Mouse (Mus musculus) liver, embryonic 12.5 days (tissue): ENCODE results near the gene Rita1. TPM values are rescaled to one million over a fixed set of nuclear protein-coding genes. Genes with fewer than 3 reads are reported as not detected.

ENCODE experiments used
- ATAC-seq: fragments of 200-750 bp; cut with Nextera tagmentation; 2 replicates; pipeline ENCODE4 v1.8.0; 2017; ENCODE audit warnings: moderate number of reproducible peaks, mild to moderate bottlenecking, moderate library complexity
- H3K27ac ChIP-seq: fragments of 300-500 bp; sonication (generic); 2 replicates; pipeline ENCODE4 v1.5.1; 2016; ENCODE audit warnings: mild to moderate bottlenecking
- H3K27me3 ChIP-seq: fragments of 300-500 bp; sonication (generic); replicated peaks from 2 replicates; pipeline ENCODE4 v1.6.1; 2016; ENCODE audit warnings: mild to moderate bottlenecking, moderate library complexity
- H3K36me3 ChIP-seq: fragments of 300-500 bp; sonication (generic); 2 replicates; pipeline ENCODE4 v1.6.1; 2016; ENCODE audit warnings: mild to moderate bottlenecking, moderate library complexity
- H3K4me1 ChIP-seq: fragments of 300-500 bp; sonication (generic); 2 replicates; pipeline ENCODE4 v1.6.1; 2016
- H3K4me2 ChIP-seq: fragments of 300-500 bp; sonication (generic); 2 replicates; pipeline ENCODE4 v1.6.1; 2016; ENCODE audit warnings: mild to moderate bottlenecking, moderate library complexity
- H3K4me3 ChIP-seq: fragments of 300-500 bp; sonication (generic); 2 replicates; pipeline ENCODE4 v1.5.1; 2016; ENCODE audit warnings: mild to moderate bottlenecking, moderate library complexity
- H3K9ac ChIP-seq: fragments of 300-500 bp; sonication (generic); 2 replicates; pipeline ENCODE4 v1.6.1; 2016; ENCODE audit warnings: mild to moderate bottlenecking, moderate library complexity
- H3K9me3 ChIP-seq: fragments of 300-500 bp; sonication (generic); replicated peaks from 2 replicates; pipeline ENCODE4 v1.6.1; 2016; ENCODE audit warnings: mild to moderate bottlenecking, moderate library complexity
- WGBS: fragments of 180-500 bp; shearing (Covaris S2); methylation state at CpG from one replicate; pipeline ENCODE4 v1.1.7; 2016; ENCODE audit not compliant: insufficient replicate concordance; 5-methylcytosine and 5-hydroxymethylcytosine counted together
- polyA plus RNA-seq: library from polyadenylated mRNA; unstranded; fragments of >200 nt; fragmentation: Nextera tagmentation; extraction: Ambion mirVana; gene quantifications from 2 replicates; pipeline ENCODE4 v1.2.1, GENCODE M21; 2016

Rita1 gene
- polyA plus RNA-seq = 7.3 and 8.4 TPM in 2 replicates

DNA sequence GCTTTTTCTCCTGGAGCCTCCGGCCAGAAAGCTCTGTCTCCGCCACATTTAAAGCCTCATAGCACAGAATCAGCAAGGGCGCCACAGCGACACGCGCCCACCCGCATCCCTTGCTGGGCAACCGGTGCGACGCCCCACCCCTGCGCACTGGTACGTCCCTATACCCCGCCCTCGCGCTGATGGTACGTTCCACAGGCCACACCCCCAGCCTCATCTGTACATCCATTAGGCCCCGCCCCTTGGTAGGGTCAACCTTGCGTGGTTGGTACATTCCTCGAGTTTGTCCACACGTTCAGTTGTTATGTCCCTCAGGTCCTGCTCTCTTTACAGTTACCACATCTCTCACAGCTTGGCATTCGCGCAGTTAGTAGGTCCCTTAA is at the start of gene Rita1, which contains the start of gene Ddx54:
TSS of gene Rita1 (minus strand) at position 148 of the 380 bp plus-strand sequence.
TSS of gene Ddx54 (plus strand) at position 298 of the 380 bp plus-strand sequence.
- peak within 1 kb of the TSS; percentile 81 for H3K27ac ChIP-seq
- H3K4me1 ChIP-seq = peaks cover 29% of the 10 kb centered on the region
- peak within 1 kb of the TSS; percentile 96 for H3K4me2 ChIP-seq
- no peaks in the 10 kb centered on the region for H3K27me3 ChIP-seq
- peak; percentile 78 for ATAC-seq
- H3K36me3 ChIP-seq = peaks cover 51% of the 10 kb centered on the region
- peak within 1 kb of the TSS; percentile 80 for H3K4me3 ChIP-seq
- H3K9ac ChIP-seq = peak within 1 kb of the TSS; percentile 75
- WGBS = 1% methylated on average over 22 of the region's 22 CpGs
- 0 out of 2 replicates have a peak, but pooled peaks cover 5% of the 10 kb centered on the region for H3K9me3 ChIP-seq

DNA sequence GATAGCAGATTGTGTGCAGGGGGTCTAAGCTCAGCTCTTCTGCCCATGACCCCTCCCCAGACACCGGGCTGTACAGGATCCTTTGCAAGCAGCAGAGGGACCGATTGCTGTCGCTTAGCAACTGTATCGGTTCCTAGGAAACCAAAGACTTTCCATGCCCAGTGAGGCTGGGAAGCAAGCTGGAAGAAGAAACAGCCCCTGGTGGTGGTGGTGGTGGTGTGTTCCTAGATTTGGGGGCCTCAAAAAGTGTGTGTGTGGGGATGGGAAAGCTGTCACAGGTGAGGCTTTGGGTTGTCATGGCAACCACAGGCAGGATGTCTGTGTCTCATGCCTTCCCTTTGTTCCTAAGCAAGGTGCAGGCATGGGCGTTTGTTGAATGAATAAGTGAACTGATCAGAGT is 48.4 kb upstream of the Rita1 start:
- Histone ChIP-seq H3K9me3 (no peaks in the 10 kb centered on the region), H3K4me3 (no peak overlapping the region), H3K9ac (no peak overlapping the region), H3K27ac (no peak overlapping the region), H3K27me3 (peaks cover 65% of the 10 kb centered on the region), H3K36me3 (no peaks in the 10 kb centered on the region), H3K4me1 (no peaks in the 10 kb centered on the region), H3K4me2 (no peak overlapping the region)
- WGBS = 53% methylated on average over 5 of the region's 5 CpGs
- ATAC-seq = no peak

DNA sequence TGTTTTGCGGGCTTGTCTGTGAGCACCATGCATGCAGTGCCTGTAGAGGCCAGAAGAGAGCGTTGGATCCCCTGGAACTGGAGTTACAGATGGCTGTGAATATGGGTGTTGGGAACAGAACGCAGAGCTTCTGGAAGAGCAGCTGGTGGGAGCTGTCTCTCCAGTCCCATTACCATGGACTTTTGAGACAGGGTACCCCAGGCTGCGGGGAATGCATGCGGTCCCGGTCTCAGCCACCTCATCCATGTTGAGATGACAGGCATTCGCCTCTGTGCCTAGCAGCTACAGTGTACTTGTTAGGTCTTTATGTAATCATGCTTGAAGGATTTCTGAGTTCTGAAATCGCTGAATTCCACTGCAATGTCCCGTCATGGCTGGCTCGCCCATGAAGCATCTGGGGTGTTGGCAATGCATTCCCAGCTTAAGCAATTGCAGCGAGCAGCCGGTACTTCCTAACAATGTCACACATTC is 43.9 kb upstream of the Rita1 start:
- Histone ChIP-seq H3K27me3 (peaks cover 75% of the 10 kb centered on the region), H3K4me3 (no peak overlapping the region), H3K4me2 (no peak overlapping the region), H3K27ac (no peak overlapping the region), H3K9ac (no peak overlapping the region), H3K36me3 (no peaks in the 10 kb centered on the region), H3K9me3 (no peaks in the 10 kb centered on the region), H3K4me1 (peaks cover 4% of the 10 kb centered on the region)
- 70% methylated on average over 12 of the region's 12 CpGs for WGBS
- ATAC-seq = no peak

DNA sequence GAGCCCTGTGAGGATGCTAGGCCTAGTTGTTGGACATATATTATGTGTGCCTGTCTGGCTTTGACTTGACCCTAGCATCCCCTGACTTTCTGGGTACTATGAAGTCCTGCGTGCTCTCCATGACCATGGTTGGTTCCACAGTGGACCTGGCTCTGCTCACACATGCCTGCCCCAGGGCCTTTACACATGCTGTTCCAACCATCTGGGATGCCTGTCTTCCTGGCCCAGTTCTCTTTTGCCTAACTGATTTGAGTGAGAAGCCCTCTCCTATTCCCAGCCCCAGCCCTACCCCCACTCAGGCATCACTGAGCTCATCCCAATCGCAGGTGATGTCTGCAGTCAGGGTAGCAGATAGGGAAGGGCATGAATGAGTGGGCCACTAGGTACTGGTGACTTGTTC is 41.5 kb upstream of the Rita1 start:
- peaks cover 20% of the 10 kb centered on the region for H3K4me1 ChIP-seq
- WGBS = 87% methylated on average over 2 of the region's 2 CpGs
- no peak overlapping the region for H3K4me2 ChIP-seq
- no peak for ATAC-seq
- H3K4me3 ChIP-seq = no peak overlapping the region
- H3K27ac ChIP-seq = no peak overlapping the region
- no peaks in the 10 kb centered on the region for H3K9me3 ChIP-seq
- H3K36me3 ChIP-seq = no peaks in the 10 kb centered on the region
- H3K27me3 ChIP-seq = peaks cover 82% of the 10 kb centered on the region
- H3K9ac ChIP-seq = no peak overlapping the region

DNA sequence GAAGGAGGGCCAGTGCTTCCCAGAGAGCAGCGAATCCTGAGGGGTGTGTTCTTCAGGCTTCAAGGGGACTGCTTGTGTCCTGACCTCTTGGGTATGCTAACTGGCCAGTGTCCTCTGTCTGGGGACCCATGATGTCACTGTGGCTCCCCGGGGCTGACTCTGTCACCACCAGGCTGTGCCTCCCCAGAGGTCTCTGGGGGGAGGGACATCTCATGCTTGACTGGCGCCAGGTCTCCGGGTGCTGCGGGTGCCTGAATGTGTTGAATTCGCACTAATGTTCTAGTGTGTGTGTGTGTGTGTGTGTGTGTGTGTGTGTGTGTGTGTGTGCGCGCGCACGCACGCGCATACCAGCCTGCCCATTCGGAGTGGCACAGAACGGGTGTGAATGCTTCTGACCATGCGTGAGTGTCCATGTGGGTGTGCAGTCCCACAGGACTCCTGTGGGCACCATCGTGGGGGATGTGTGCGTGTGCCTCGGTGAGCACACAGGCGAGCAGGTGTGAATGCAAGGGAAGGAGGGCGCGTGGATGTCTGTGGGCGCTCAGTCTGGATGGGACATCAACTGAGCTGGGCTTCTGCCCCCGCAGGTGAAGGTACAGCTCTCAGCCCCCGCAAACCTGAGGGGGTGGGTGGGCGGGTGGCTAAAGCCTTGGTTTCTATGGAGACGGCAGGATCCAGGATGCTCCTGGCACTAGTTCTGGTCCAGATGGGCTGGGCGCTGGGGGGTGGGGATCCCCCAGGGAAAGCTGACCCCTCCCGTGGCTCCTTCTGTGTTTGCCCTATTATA is 40.7 kb upstream of the Rita1 start:
- Histone ChIP-seq H3K4me1 (peaks cover 27% of the 10 kb centered on the region), H3K9ac (no peak overlapping the region), H3K4me2 (no peak overlapping the region), H3K9me3 (no peaks in the 10 kb centered on the region), H3K27me3 (peaks cover 84% of the 10 kb centered on the region), H3K36me3 (no peaks in the 10 kb centered on the region), H3K4me3 (no peak overlapping the region), H3K27ac (no peak overlapping the region)
- ATAC-seq = no peak
- 70% methylated on average over 28 of the region's 28 CpGs for WGBS

DNA sequence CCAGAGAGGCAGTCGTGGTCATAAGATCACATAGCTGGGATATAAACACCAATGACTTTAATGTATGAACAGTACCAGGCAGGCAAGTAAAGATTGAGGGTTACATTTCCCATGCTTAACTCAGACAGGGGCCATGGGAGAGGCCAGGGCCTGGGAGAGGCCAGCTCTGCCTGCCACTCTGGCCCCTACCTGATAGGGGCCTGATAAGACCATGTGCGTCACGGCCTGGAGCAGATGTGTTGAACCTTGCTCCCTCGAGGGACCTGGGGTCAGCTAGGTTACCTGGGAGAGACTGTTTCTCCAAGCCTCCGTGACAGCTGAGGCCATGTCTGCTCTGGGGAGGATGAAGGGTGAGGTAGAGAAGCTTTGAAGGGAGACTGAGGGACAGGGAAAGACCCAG is 38.8 kb upstream of the Rita1 start:
- Histone ChIP-seq H3K4me2 (no peak overlapping the region), H3K4me1 (peaks cover 33% of the 10 kb centered on the region), H3K9me3 (no peaks in the 10 kb centered on the region), H3K9ac (no peak overlapping the region), H3K27ac (no peak overlapping the region), H3K36me3 (no peaks in the 10 kb centered on the region), H3K4me3 (no peak overlapping the region), H3K27me3 (peaks cover 84% of the 10 kb centered on the region)
- ATAC-seq = no peak
- WGBS = 33% methylated on average over 5 of the region's 5 CpGs

DNA sequence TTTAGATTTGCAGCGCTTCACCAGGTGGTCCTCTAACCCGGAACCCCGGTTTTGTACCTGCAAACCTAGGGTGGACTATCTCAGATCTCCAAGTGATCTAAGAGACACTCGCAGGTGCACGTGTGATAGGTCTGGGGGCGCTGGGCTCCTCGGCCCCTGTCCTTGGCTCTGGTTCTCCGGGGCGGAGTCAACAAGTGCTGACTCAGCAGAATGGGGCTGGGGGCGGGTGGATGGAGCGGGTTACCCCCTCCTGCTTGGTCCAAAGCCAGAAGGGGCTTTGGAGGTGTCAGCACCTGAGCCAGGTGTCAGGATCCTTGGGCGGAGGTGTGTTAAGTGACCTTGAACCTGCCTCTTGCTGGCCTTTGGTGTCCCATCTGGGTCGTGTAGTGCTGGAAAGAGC is 37.5 kb upstream of the Rita1 start:
- H3K27me3 ChIP-seq = peaks cover 86% of the 10 kb centered on the region
- H3K27ac ChIP-seq = no peak overlapping the region
- WGBS = 22% methylated on average over 13 of the region's 13 CpGs
- H3K4me1 ChIP-seq = peaks cover 33% of the 10 kb centered on the region
- no peaks in the 10 kb centered on the region for H3K9me3 ChIP-seq
- H3K36me3 ChIP-seq = no peaks in the 10 kb centered on the region
- no peak for ATAC-seq
- H3K4me2 ChIP-seq = no peak overlapping the region
- H3K4me3 ChIP-seq = no peak overlapping the region
- H3K9ac ChIP-seq = no peak overlapping the region

DNA sequence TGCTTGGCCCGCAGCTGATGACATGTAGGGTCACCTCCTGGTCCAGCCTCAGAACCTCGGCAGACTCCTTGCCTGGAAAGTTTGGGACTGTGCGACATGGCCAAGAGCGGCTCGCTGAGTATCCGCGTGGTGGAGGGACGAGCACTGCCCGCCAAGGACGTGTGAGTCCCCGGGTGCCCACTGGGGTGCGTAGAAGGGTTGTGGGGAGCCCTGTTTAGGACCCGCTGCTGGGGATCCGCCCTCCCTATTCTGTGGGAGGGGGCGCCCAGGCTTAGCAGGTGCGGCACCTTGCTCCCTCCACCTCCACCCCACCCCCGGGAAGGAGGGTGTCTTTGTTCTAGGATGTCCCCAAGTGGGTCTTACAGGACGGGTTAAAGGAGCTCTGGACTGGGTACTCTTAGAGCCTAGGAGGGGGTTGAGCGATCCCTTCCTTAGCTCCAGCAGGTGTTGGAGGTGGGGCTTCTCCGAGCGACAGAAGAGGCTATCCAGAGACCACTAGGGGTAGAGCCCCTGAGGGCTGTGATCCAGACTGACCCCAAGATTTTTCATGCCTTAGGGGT is 37.1 kb upstream of the Rita1 start:
- Histone ChIP-seq H3K27me3 (peaks cover 82% of the 10 kb centered on the region), H3K27ac (no peak overlapping the region), H3K4me3 (peak overlapping the region; percentile 40), H3K9me3 (no peaks in the 10 kb centered on the region), H3K9ac (0 out of 2 replicates have a peak overlapping the region, but pooled peaks have one; percentile 17), H3K4me2 (peak overlapping the region; percentile 74), H3K36me3 (no peaks in the 10 kb centered on the region), H3K4me1 (peaks cover 33% of the 10 kb centered on the region)
- WGBS = 4% methylated on average over 21 of the region's 21 CpGs
- peak; percentile 36; the same call in 1 of the 2 replicates for ATAC-seq

DNA sequence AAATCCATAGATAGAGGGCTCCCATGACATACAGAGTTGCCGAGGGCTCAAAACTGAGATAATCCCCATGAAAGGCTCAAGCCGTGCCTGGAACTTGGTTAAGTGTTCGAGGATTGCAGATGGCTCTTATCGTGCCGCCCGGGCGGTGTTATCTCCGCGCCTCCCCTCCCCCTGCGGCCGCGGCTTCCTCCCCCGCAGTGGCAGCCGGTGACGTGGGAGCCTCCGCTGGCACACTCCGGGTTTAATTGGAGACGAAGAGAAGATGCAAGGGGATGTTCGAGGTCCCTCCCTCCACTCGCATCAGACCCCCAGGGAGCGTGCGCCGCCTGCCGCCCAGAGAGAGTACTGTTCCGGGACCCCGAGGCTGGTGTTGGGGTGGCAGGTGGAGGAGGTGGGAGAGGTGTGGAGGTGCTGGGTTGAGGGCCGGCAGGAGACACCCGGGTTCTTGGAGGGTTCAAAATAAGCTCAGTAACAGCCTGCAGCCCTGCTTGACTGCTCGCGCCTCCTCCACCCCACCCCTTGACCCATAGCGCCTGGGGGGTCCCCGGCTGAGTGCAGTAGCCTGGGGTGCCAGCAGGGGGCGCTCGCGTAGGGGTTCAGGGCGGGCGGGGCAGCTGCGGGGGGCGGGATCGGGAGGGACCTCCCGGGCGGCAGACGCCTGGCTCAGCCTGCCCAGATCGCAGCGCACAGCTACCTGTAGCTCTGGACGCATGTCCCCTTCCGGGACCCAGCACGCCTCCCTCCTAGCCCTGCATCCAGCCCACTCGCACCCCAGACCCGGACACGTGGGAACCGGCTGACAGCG is 36.4 kb upstream of the Rita1 start, which contains the start of gene Rasal1:
TSS of gene Rasal1 (plus strand) at position 244 of the 805 bp plus-strand sequence.
- H3K4me3 ChIP-seq = peak within 1 kb of the TSS; percentile 40
- no peaks in the 10 kb centered on the region for H3K9me3 ChIP-seq
- peaks cover 88% of the 10 kb centered on the region for H3K27me3 ChIP-seq
- H3K36me3 ChIP-seq = no peaks in the 10 kb centered on the region
- under 1% methylated on average over 51 of the region's 53 CpGs for WGBS
- peak within 1 kb of the TSS; percentile 17; the same call in 1 of the 2 replicates for H3K9ac ChIP-seq
- peaks cover 33% of the 10 kb centered on the region for H3K4me1 ChIP-seq
- H3K4me2 ChIP-seq = peak within 1 kb of the TSS; percentile 74
- ATAC-seq = peak; percentile 59
- no peak within 1 kb of the TSS for H3K27ac ChIP-seq

DNA sequence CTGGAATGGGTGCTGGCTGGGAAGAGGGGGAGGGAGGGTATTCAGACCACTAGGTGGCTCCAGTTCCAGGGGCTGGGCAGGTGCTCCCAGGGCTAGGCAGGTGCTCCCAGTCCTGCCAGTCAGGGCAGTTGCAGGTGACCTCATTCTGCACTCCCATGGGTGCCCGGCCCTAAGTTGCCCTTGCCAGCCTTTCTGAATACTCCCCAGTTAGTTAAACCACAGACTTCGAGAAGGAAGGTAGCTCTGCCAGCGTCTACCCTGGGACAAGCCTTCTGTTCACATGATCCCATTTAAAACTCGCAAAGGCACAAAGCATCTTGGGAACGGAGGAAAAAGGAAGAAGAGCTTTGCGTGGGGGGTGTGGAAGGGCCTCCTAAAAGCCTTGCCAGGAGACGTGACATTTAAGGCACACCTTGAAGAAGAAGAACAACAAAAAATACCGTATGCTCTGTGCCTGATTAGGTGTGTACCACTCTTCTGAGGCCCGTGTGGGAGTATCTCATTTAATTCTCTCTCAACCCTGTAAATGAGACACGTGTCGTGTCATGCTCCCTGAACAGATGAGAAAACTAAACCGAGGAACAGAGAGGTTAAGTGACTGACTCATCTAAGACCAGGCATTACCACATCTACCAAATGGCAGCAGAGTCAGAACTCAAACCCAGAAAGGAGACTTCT is 35.6 kb upstream of the Rita1 start:
- peak overlapping the region; percentile 74 for H3K4me2 ChIP-seq
- H3K4me1 ChIP-seq = peaks cover 33% of the 10 kb centered on the region
- no peak for ATAC-seq
- WGBS = 18% methylated on average over 12 of the region's 12 CpGs
- no peaks in the 10 kb centered on the region for H3K9me3 ChIP-seq
- H3K9ac ChIP-seq = no peak overlapping the region
- no peak overlapping the region for H3K27ac ChIP-seq
- peaks cover 88% of the 10 kb centered on the region for H3K27me3 ChIP-seq
- peak overlapping the region; percentile 40; the same call in 1 of the 2 replicates for H3K4me3 ChIP-seq
- no peaks in the 10 kb centered on the region for H3K36me3 ChIP-seq

DNA sequence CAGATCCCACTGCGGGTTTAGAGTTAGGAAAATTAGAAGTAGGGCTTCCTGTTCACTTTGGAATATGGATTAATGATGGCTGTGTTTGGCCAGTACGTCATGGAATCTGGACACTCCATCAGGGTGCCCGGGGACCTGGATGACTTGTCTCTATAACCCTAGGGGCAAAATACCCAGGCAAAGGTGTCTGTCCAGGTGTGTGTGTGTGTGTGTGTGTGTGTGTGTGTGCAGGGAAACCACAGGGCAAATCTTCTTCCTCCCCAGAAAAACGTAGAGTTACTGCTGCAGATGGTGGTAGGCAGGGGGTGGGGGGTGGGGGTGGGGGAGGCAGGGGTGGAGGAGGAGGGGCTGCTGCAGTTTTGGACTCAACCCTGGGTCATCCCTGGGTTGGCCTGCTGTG is 35.0 kb upstream of the Rita1 start:
- Histone ChIP-seq H3K27me3 (peaks cover 84% of the 10 kb centered on the region), H3K9ac (no peak overlapping the region), H3K9me3 (no peaks in the 10 kb centered on the region), H3K27ac (no peak overlapping the region), H3K4me1 (peaks cover 33% of the 10 kb centered on the region), H3K36me3 (no peaks in the 10 kb centered on the region), H3K4me2 (no peak overlapping the region), H3K4me3 (no peak overlapping the region)
- ATAC-seq = no peak
- WGBS = 48% methylated on average over 4 of the region's 4 CpGs
